Comparison of ENCODE assay signal across 37 mouse cellular contexts in genomic region chr11:69624339-69624738, GRCm38 (mm10). TPM values are rescaled to one million over a fixed set of nuclear protein-coding genes. Genes with fewer than 3 reads are reported as not detected.
"Had no signal": no experiment of that assay in that cellular context is flagged by ENCODE, and none has a peak within 500 bp of the region (broad histone marks: within the 10 kb centered on the region; RNA-seq: fewer than 3 reads in every experiment).

No protein-coding gene starts in this region.

RNA-seq across cellular contexts. Expression of gene Sat2, which starts 2.5 kb away (rescaled TPM):
- total RNA-seq: megakaryocyte, adult 5-6 weeks; megakaryocyte-erythroid progenitor cell, adult 5-6 weeks had no signal

RNA-seq across cellular contexts. Expression of gene Shbg, which starts 6.6 kb away (rescaled TPM):
- total RNA-seq: left cerebral cortex, postnatal 10 days; left cerebral cortex, postnatal 14 days; left cerebral cortex, postnatal 25 days; left cerebral cortex, postnatal 36 days; left cerebral cortex, postnatal 4 days; liver, adult 2 months; megakaryocyte progenitor cell, adult 5-6 weeks; megakaryocyte, adult 5-6 weeks; megakaryocyte-erythroid progenitor cell, adult 5-6 weeks; midbrain, postnatal 0 days; monocyte, adult 5-6 weeks had no signal
- polyA plus RNA-seq: limb, embryonic 10.5 days; limb, embryonic 11.5 days; limb, embryonic 12.5 days; limb, embryonic 13.5 days; limb, embryonic 15.5 days; lung, adult 2 months; lung, embryonic 14.5 days; lung, embryonic 15.5 days; lung, embryonic 16.5 days; lung, postnatal 0 days; macrophage; midbrain, embryonic 10.5 days; midbrain, embryonic 11.5 days; midbrain, embryonic 12.5 days; midbrain, embryonic 13.5 days; midbrain, embryonic 14.5 days; midbrain, embryonic 15.5 days; midbrain, embryonic 16.5 days; midbrain, postnatal 0 days; neural tube, embryonic 11.5 days; neural tube, embryonic 12.5 days had no signal

RNA-seq across cellular contexts. Expression of gene Atp1b2, which starts 18.6 kb away (rescaled TPM):
- total RNA-seq: monocyte, adult 5-6 weeks had no signal
- polyA plus RNA-seq: macrophage had no signal

RNA-seq across cellular contexts. Expression of gene Sox15, which starts 30.8 kb away (rescaled TPM):
- total RNA-seq: left cerebral cortex, postnatal 10 days; left cerebral cortex, postnatal 14 days; left cerebral cortex, postnatal 25 days; left cerebral cortex, postnatal 4 days; liver, adult 2 months; megakaryocyte progenitor cell, adult 5-6 weeks; megakaryocyte-erythroid progenitor cell, adult 5-6 weeks had no signal
- polyA plus RNA-seq: limb, embryonic 12.5 days; liver, embryonic 11.5 days; liver, embryonic 12.5 days; liver, embryonic 13.5 days; liver, embryonic 14.5 days; liver, embryonic 15.5 days; liver, embryonic 16.5 days; lung, embryonic 14.5 days; macrophage; midbrain, embryonic 10.5 days; midbrain, embryonic 12.5 days; midbrain, embryonic 14.5 days; midbrain, embryonic 15.5 days; midbrain, embryonic 16.5 days; neural tube, embryonic 11.5 days had no signal
